7 mouse cellular contexts compared by ENCODE assay signal in genomic region chr4:136174216-136175193, GRCm38 (mm10). TPM values are rescaled to one million over a fixed set of nuclear protein-coding genes. Genes with fewer than 3 reads are reported as not detected.
DNase-seq lines count a peak whose midpoint lies in the region; ATAC-seq lines count a peak whose summit lies in the region.

No protein-coding gene starts in this region.

- peak overlapping the region; percentile 99 for H3K4me2 ChIP-seq in limb, embryonic 15.5 days

- H3K27ac ChIP-seq in limb, embryonic 15.5 days = peak overlapping the region; percentile 54

- WGBS in limb, embryonic 15.5 days = 71% methylated on average over 13 of the region's 13 CpGs

- H3K9ac ChIP-seq in limb, embryonic 15.5 days = no peak overlapping the region

- H3K4me3 ChIP-seq in erythroblast, embryonic 14.5 days (replicated peaks) = peak overlapping the region; percentile 82
- H3K4me3 ChIP-seq in limb, embryonic 15.5 days = peak overlapping the region; percentile 76

- no peak for ATAC-seq in limb, embryonic 15.5 days (ENCODE audit: insufficient number of reproducible peaks, low FRiP score, low TSS enrichment, low read depth)

- H3K9me3 ChIP-seq in erythroblast, embryonic 14.5 days (ENCODE audit: control insufficient read depth, low read length) = no peaks in the 10 kb centered on the region
- H3K9me3 ChIP-seq in limb, embryonic 15.5 days = no peaks in the 10 kb centered on the region

- H3K4me1 ChIP-seq in erythroblast, embryonic 14.5 days (ENCODE audit: control insufficient read depth) = peaks cover 78% of the 10 kb centered on the region
- peaks cover 63% of the 10 kb centered on the region for H3K4me1 ChIP-seq in limb, embryonic 15.5 days

- peaks cover 70% of the 10 kb centered on the region for H3K36me3 ChIP-seq in erythroblast, embryonic 14.5 days (ENCODE audit: control insufficient read depth)
- H3K36me3 ChIP-seq in limb, embryonic 15.5 days = no peaks in the 10 kb centered on the region

- peak; percentile 63 for DNase-seq in urinary bladder, postnatal 14 days (ENCODE audit: low spot score)
- no peak for DNase-seq in urinary bladder, postnatal 25 days (ENCODE audit: low spot score)
- peak; percentile 75 to 81 for DNase-seq in monocyte, adult 2 months (ENCODE audit: low read depth in 1 of 2, low spot score in 2 of 2)
- DNase-seq in ovary, postnatal 10 days (ENCODE audit: low spot score) = no peak
- no peak for DNase-seq in adipocyte (ENCODE audit: low spot score)

- H3K27me3 ChIP-seq in erythroblast, embryonic 14.5 days (ENCODE audit: control insufficient read depth) = no peaks in the 10 kb centered on the region
- H3K27me3 ChIP-seq in limb, embryonic 15.5 days = no peaks in the 10 kb centered on the region

RNA-seq across cellular contexts. Expression of gene E2f2, which starts 2.3 kb away (rescaled TPM):
- 108 and 119 TPM in 2 replicates for polyA plus RNA-seq in erythroblast, embryonic 14.5 days (2012)
- polyA plus RNA-seq in limb, embryonic 15.5 days (2015; fragmentation: Nextera tagmentation; extraction: Ambion mirVana) = 10.0 and 14.5 TPM in 2 replicates

RNA-seq across cellular contexts. Expression of gene Id3, which starts 31.2 kb away (rescaled TPM):
- polyA plus RNA-seq in erythroblast, embryonic 14.5 days (2012) = 0.38 and 0.54 TPM in 2 replicates
- 488 and 490 TPM in 2 replicates for polyA plus RNA-seq in limb, embryonic 15.5 days (2015; fragmentation: Nextera tagmentation; extraction: Ambion mirVana)

RNA-seq across cellular contexts. Expression of gene Asap3, which starts 31.7 kb away (rescaled TPM):
- 0.01 TPM in 2 replicates for polyA plus RNA-seq in erythroblast, embryonic 14.5 days (2012)
- polyA plus RNA-seq in limb, embryonic 15.5 days (2015; fragmentation: Nextera tagmentation; extraction: Ambion mirVana) = 15.4 and 19.0 TPM in 2 replicates

Comparison
In these comparisons a context has a peak if more than half of its experiments do, and no peak if none do; other contexts are left out.
1. DNase-seq: peak in urinary bladder, postnatal 14 days (single experiment) and monocyte, adult 2 months (2 of 2); none in urinary bladder, postnatal 25 days (single experiment), ovary, postnatal 10 days (single experiment) and adipocyte (single experiment).
2. RNA of gene Id3, which starts 31.2 kb away (polyA plus RNA-seq): 488 to 490 TPM in limb, embryonic 15.5 days; 0.38 to 0.54 TPM in erythroblast, embryonic 14.5 days; every median in the first group is over 100 times any median in the second.
3. RNA of gene Asap3, which starts 31.7 kb away (polyA plus RNA-seq): 15.4 to 19.0 TPM in limb, embryonic 15.5 days; 0.01 TPM in erythroblast, embryonic 14.5 days; every median in the first group is over 10 times any median in the second.